Mouse (Mus musculus) activated CD4-positive, CD25-positive, alpha-beta regulatory T cell, adult 4 months (primary cell): ENCODE results near the gene Cavin2. TPM values are rescaled to one million over a fixed set of nuclear protein-coding genes. Genes with fewer than 3 reads are reported as not detected.

Experiments
- ATAC-seq: one replicate; pipeline ENCODE4 v1.8.0; 2017
- polyA plus RNA-seq, 2 experiments: library from polyadenylated mRNA; unstranded; fragments of 100-300 nt; shearing (Covaris generic); gene quantifications; one replicate each; pipeline ENCODE4 v1.2.1; 2017

Gene Cavin2
- not detected for polyA plus RNA-seq

DNA sequence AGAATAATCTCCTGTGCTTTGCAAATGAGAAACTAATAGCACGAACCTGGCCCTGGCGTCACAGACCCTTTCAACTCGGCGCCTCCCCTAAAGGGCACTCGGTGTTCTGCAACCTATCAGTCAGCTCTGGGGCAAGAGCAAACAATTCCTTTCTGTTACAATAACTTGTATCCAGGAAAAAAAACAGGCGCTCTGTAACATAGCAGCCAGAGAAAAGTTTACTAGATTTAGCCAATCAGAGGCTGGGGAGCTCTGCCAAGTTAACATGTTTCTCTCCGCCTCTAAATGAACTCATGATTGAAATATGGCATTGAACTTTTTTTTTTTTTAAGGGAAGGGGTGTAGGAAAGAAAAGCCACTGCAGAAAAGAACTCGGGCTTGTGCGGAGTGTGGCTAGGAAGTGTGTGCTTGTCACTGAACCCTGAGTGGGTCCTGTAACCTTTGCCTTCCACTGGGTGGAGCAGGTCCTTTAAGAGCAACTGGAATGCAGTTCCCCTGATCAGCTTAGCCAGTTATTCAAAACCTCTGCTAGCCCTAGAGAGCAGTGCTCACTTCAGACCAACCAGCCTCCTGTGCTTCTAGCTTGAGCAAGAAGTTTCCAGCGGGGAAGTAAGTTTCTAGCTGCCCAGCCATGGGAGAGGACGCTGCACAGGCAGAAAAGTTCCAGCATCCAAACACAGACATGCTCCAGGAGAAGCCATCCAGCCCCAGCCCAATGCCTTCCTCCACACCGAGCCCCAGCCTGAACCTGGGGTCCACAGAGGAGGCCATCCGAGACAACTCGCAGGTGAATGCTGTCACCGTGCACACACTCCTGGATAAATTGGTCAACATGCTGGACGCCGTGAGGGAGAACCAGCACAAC is at the start of gene Cavin2:
Gene Cavin2 (plus strand): TSS at position 372 of the 865 bp plus-strand sequence.
- no peak for ATAC-seq

DNA sequence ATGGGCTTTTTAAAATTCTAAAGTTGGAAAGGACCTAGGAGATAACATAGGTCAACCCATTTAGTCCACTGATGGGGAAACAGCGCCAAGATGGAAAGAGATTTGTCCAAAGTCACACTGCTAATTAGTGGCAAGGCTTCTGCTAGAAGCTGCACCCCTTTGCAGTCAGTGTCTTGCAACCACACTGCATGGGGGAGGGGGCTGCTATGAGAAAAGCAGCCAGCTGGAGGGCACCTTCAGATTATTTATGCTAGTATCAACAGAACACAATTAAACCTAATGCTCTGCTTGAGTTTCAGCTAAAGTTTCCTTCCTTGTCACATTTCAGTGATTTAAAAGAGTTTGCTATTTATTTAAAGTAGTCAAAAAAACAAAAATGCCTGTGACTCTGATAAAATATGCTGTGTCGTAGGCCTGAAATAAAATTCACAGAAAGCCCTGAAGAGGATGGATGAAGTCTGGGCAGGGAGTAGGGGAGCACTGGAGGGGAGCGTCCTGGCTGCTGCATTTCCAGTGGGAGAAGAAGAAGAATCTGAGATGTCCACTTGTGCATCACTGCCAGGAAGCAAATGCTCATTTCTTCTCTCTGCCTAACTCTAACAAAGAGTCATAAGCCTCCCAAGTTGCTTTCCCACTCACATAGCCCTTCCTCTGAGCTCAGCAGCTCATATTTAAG is 47.5 kb upstream of the Cavin2 start:
- ATAC-seq = no peak

DNA sequence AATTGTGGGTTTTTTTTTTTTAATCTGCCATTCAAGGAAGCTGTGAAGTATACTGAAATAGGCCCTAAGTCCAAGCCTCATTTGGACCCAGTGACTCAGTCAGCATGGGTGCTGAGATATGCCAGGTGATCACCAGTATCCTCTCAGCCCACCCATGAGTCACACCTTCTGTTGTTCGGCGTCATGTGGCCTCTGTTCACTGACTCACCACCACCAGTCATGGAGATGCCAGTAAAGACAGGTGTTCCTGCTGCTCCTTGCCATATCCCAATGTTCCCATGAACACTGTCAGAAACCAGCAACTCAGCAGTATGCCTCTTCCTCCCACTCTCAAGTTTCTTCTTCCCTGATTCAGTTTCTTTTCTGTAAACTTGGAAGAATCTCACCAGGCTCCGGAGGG is 45.6 kb upstream of the Cavin2 start:
- no peak for ATAC-seq

DNA sequence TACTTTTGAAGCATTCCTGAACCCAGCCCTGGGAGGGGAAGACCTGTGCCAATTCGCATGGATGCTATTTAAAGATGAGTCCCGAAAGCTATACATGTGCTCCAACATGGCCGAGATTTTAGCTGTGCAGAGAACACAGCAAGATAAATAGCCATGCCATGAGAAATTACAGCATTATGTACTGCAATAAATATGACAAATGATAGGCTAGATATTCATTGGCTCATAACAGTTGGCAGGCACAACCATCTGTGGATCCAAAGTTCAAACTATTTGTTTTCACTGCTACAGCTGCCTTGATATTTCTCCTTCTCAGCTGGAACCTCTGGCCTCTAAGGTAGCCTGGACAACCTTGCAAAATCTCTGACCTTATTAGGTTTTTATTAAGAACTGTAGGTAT is 45.1 kb upstream of the Cavin2 start:
- ATAC-seq = no peak

GRCm38 (mm10) chr1:51245381-51245780 is 43.5 kb upstream of the Cavin2 start:
- ATAC-seq = no peak

DNA sequence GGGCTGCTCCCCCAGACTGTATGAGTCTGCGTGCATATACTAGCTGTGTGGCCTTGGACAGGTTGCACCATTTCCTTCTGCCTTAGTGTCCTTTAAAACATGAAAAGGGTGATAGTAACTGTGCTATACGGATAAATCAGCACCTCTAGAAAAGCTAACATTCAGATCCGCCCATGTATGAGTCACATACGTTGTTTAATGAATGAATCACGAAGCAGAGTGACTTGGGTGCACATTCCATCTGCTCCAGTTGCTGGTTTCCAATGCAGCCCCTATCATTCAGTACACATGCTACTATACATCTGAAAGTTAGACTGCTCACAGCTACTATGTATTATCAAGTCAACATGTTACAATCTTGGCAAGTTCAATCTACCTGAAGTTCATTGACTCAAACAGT is 38.6 kb upstream of the Cavin2 start:
- ATAC-seq = no peak

- ATAC-seq = no peak
These were observed 23.7 kb upstream of the Cavin2 start for GRCm38 (mm10) chr1:51265118-51265800.

DNA sequence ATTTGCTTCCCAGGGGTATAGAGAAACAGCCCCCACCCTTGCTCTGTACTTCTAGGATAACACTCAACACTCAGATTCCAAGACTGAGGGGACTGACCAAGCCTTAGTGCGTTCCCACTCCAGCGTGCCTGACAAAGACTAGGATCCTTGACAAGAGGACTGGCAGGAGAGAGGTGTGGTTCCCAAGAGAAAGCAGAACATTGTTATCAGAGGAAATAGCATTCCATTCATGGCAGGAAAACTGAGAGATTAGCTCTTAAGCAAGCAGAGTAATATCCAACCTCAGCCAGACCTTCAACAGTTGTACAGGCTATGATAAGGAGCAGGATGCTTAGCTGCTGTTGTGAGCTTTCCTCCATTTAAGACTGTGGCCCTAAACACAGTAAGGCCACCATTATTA is 23.0 kb upstream of the Cavin2 start:
- ATAC-seq = no peak

GRCm38 (mm10) chr1:51267125-51267524 is 21.8 kb upstream of the Cavin2 start:
- ATAC-seq = no peak

GRCm38 (mm10) chr1:51268225-51268624 is 20.7 kb upstream of the Cavin2 start:
- no peak for ATAC-seq

DNA sequence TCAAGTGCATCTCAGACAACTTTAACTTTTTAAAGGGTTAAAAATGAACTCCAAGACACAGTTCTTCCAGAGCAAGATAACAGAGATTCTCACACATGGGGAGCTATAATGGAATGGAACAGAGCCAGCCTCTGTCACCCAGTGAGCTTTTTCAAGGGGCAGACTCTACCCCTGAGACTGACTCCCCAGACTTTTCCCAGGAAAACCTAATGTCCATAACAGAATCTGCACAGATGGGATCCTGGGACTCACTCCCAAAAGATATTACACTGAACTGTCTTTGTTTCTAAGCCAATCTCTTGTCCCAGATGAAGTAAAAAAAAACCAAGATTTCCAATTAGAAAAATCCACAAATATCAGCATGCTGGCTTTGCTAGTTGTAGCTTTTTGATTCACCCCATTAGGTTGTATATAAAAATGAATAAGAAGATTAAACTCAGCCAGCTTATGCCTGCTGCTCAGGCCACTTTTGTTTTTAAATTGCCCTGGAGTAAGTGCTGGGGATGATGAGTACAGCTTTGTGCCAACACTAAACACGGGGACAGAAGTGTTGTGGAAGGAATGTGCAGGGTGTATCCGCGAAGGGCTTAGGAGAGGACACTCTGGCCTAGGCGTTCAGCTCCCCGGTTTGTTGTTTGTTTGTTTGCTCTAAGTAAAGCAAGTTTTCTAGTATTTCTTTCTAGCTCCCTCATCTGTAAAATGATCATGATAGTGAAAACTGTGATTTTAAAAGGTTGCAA is 18.6 kb upstream of the Cavin2 start:
- no peak for ATAC-seq

DNA sequence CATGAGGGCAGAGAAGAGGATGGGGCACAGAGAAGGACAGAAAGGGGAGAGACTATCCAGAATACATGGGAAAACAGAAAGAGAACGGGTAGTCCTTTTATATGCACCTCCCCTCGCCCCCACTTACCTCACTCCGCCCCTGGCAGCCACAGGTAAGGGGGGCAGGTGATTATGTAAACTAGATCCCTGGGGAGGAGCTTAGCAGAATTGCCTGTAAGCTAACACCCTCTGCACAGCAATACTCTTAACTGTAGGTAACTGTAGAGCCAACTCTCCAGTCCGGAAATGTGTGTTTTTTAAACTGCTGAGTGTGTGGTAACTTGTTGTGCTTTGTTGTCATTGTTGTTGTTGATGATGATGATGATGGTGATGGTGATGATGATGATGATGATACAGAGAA is 17.1 kb upstream of the Cavin2 start:
- no peak for ATAC-seq

GRCm38 (mm10) chr1:51272583-51273201 is 16.2 kb upstream of the Cavin2 start:
- ATAC-seq = no peak

GRCm38 (mm10) chr1:51277879-51278567 is 10.9 kb upstream of the Cavin2 start:
- no peak for ATAC-seq

GRCm38 (mm10) chr1:51288201-51288600 is 725 bp upstream of the Cavin2 start:
- ATAC-seq = no peak

GRCm38 (mm10) chr1:51289620-51290445 is 907 bp downstream of the Cavin2 start:
- no peak for ATAC-seq

DNA sequence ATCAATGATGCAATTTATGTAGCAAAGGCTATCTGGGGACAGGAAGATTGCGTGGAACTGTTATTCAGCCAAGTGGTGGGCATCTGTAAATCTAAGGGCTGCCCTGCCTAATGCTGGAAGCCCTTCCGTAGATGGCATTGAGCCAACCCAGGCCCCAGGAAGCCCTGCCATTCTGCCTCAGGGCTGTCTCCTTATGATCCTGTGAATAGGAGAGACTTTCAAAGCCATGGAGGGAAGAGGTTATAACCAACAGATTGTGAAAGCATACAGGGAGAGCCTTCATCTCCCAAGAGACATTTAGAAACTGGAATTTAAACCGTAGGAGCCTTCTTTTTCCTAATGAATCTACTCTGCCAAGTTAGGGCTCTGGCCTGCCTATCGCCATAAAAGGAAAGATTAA is 1.7 kb downstream of the Cavin2 start:
- no peak for ATAC-seq

DNA sequence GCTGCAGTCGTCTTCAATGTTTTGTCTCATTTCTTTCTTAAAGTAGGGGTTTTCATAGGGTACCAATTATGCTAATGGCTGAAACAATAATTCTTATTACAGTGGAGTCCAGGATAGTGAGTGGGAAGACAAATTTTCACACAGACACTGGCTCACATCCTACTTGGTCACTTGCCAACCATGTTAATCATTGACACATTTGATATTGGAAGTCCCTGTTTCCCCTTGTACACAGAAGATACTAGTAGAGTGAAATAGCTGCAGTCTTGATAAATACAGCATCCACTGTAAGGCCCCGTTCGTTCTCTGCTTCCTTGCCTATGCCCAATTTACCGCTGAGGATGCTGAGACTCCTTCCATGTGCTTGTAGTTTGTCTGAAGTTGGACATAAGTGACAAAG is 3.4 kb downstream of the Cavin2 start:
- ATAC-seq = no peak

GRCm38 (mm10) chr1:51300295-51300930 is 11.5 kb downstream of the Cavin2 start:
- no peak for ATAC-seq

GRCm38 (mm10) chr1:51307056-51307455 is 18.1 kb downstream of the Cavin2 start:
- ATAC-seq = no peak
